Mouse (Mus musculus): ENCODE measurements around the gene Plxnb2. TPM values are rescaled to one million over a fixed set of nuclear protein-coding genes. Genes with fewer than 3 reads are reported as not detected.
A peak's percentile ranks its signal among the peaks of the same experiment; 100 is the strongest.

Gene Plxnb2
- polyA plus RNA-seq (2015; fragmentation: Nextera tagmentation; extraction: Ambion mirVana), result 84.6 and 99.0 TPM in 2 replicates

- peaks cover 62% of the 10 kb centered on the region for H3K4me1 ChIP-seq
- peak within 1 kb of the TSS; percentile 82 for H3K4me3 ChIP-seq
- under 1% methylated on average over 67 of the region's 72 CpGs for WGBS
- H3K4me2 ChIP-seq, result peak within 1 kb of the TSS; percentile 92
- no peaks in the 10 kb centered on the region for H3K9me3 ChIP-seq
- peak within 1 kb of the TSS; percentile 95 for H3K27ac ChIP-seq (replicated peaks)
- H3K27me3 ChIP-seq (replicated peaks), result no peaks in the 10 kb centered on the region
- peaks cover 4% of the 10 kb centered on the region; the same call in 1 of the 2 replicates for H3K36me3 ChIP-seq
- H3K9ac ChIP-seq, result peak within 1 kb of the TSS; percentile 96
- ATAC-seq (ENCODE audit: extremely low read depth, insufficient number of reproducible peaks, low FRiP score, low TSS enrichment), result peak; percentile 79
These were observed at the start of gene Plxnb2 for GRCm38 (mm10) chr15:89180571-89181229. Gene Plxnb2, minus strand, starts transcription at chr15:89180788.

- H3K4me2 ChIP-seq, result no peak overlapping the region
- WGBS, result 43% methylated on average over 2 of the region's 2 CpGs
- peak overlapping the region; percentile 46 for H3K27ac ChIP-seq (replicated peaks)
- H3K9ac ChIP-seq, result 0 out of 2 replicates have a peak overlapping the region, but pooled peaks have one; percentile 21
- no peaks in the 10 kb centered on the region for H3K27me3 ChIP-seq (replicated peaks)
- H3K36me3 ChIP-seq, result peaks cover 15% of the 10 kb centered on the region
- no peaks in the 10 kb centered on the region; the same call in 1 of the 2 replicates for H3K9me3 ChIP-seq
- H3K4me3 ChIP-seq, result no peak overlapping the region
- ATAC-seq (ENCODE audit: extremely low read depth, insufficient number of reproducible peaks, low FRiP score, low TSS enrichment), result no peak
- peaks cover 39% of the 10 kb centered on the region for H3K4me1 ChIP-seq
These were observed 35.1 kb upstream of the Plxnb2 start for GRCm38 (mm10) chr15:89215611-89216233.

GRCm38 (mm10) chr15:89214953-89215352 lies 34.4 kb upstream of the Plxnb2 start:
- Histone ChIP-seq H3K9me3 (no peaks in the 10 kb centered on the region; the same call in 1 of the 2 replicates), H3K4me2 (no peak overlapping the region), H3K9ac (no peak overlapping the region), H3K27ac (replicated peaks) (peak overlapping the region; percentile 46; the same call in 1 of the 2 replicates), H3K4me1 (peaks cover 44% of the 10 kb centered on the region), H3K36me3 (peaks cover 15% of the 10 kb centered on the region), H3K27me3 (replicated peaks) (no peaks in the 10 kb centered on the region), H3K4me3 (no peak overlapping the region)
- 89% methylated on average over 3 of the region's 3 CpGs for WGBS
- ATAC-seq (ENCODE audit: extremely low read depth, insufficient number of reproducible peaks, low FRiP score, low TSS enrichment), result no peak

GRCm38 (mm10) chr15:89213517-89213916 lies 32.9 kb upstream of the Plxnb2 start:
- H3K27ac ChIP-seq (replicated peaks), result no peak overlapping the region
- no peaks in the 10 kb centered on the region; the same call in 1 of the 2 replicates for H3K9me3 ChIP-seq
- H3K27me3 ChIP-seq (replicated peaks), result no peaks in the 10 kb centered on the region
- H3K4me1 ChIP-seq, result peaks cover 46% of the 10 kb centered on the region
- no peak overlapping the region; the same call in 1 of the 2 replicates for H3K9ac ChIP-seq
- no peak for ATAC-seq (ENCODE audit: extremely low read depth, insufficient number of reproducible peaks, low FRiP score, low TSS enrichment)
- H3K4me2 ChIP-seq, result peak overlapping the region; percentile 17; the same call in 1 of the 2 replicates
- H3K4me3 ChIP-seq, result no peak overlapping the region
- peaks cover 15% of the 10 kb centered on the region for H3K36me3 ChIP-seq
- WGBS, result 60% methylated on average over 3 of the region's 3 CpGs

- no peaks in the 10 kb centered on the region; the same call in 1 of the 2 replicates for H3K9me3 ChIP-seq
- peak overlapping the region; percentile 96 for H3K9ac ChIP-seq
- 61% methylated on average over 6 of the region's 6 CpGs for WGBS
- peaks cover 15% of the 10 kb centered on the region for H3K36me3 ChIP-seq
- no peak for ATAC-seq (ENCODE audit: extremely low read depth, insufficient number of reproducible peaks, low FRiP score, low TSS enrichment)
- H3K4me2 ChIP-seq, result peak overlapping the region; percentile 85
- H3K4me3 ChIP-seq, result peak overlapping the region; percentile 95
- peaks cover 46% of the 10 kb centered on the region for H3K4me1 ChIP-seq
- no peaks in the 10 kb centered on the region for H3K27me3 ChIP-seq (replicated peaks)
- H3K27ac ChIP-seq (replicated peaks), result 0 out of 2 replicates have a peak overlapping the region, but pooled peaks have one; percentile 91
These were observed 31.9 kb upstream of the Plxnb2 start for GRCm38 (mm10) chr15:89212495-89212894.

GRCm38 (mm10) chr15:89211716-89212461 lies 31.3 kb upstream of the Plxnb2 start:
- Histone ChIP-seq H3K9ac (peak overlapping the region; percentile 96), H3K27me3 (replicated peaks) (no peaks in the 10 kb centered on the region), H3K4me2 (peak overlapping the region; percentile 85), H3K36me3 (peaks cover 13% of the 10 kb centered on the region), H3K4me3 (peak overlapping the region; percentile 95), H3K9me3 (no peaks in the 10 kb centered on the region; the same call in 1 of the 2 replicates), H3K4me1 (peaks cover 46% of the 10 kb centered on the region), H3K27ac (replicated peaks) (peak overlapping the region; percentile 91)
- under 1% methylated on average over 34 of the region's 35 CpGs for WGBS
- peak; percentile 6; the same call in 1 of the 2 replicates for ATAC-seq (ENCODE audit: extremely low read depth, insufficient number of reproducible peaks, low FRiP score, low TSS enrichment)

- Histone ChIP-seq H3K27me3 (replicated peaks) (no peaks in the 10 kb centered on the region), H3K9ac (peak within 1 kb of the TSS; percentile 96), H3K36me3 (peaks cover 5% of the 10 kb centered on the region), H3K4me3 (peak within 1 kb of the TSS; percentile 95), H3K27ac (replicated peaks) (peak within 1 kb of the TSS; percentile 91), H3K4me2 (peak within 1 kb of the TSS; percentile 85), H3K9me3 (no peaks in the 10 kb centered on the region), H3K4me1 (peaks cover 46% of the 10 kb centered on the region)
- ATAC-seq (ENCODE audit: extremely low read depth, insufficient number of reproducible peaks, low FRiP score, low TSS enrichment), result peak; percentile 81
- WGBS, result 2% methylated on average over 59 of the region's 73 CpGs
These were observed 30.5 kb upstream of the Plxnb2 start, which contains the start of gene Ppp6r2 for GRCm38 (mm10) chr15:89210915-89211715. Gene Ppp6r2, plus strand, starts transcription at chr15:89211553.

GRCm38 (mm10) chr15:89209886-89210761 lies 29.5 kb upstream of the Plxnb2 start:
- Histone ChIP-seq H3K9ac (peak overlapping the region; percentile 82), H3K4me1 (peaks cover 37% of the 10 kb centered on the region), H3K4me2 (peak overlapping the region; percentile 85), H3K27ac (replicated peaks) (peak overlapping the region; percentile 91), H3K27me3 (replicated peaks) (no peaks in the 10 kb centered on the region), H3K9me3 (no peaks in the 10 kb centered on the region), H3K36me3 (no peaks in the 10 kb centered on the region), H3K4me3 (peak overlapping the region; percentile 95)
- WGBS, result 16% methylated on average over 22 of the region's 22 CpGs
- 0 out of 2 replicates have a peak, but pooled peaks have one; percentile 15 for ATAC-seq (ENCODE audit: extremely low read depth, insufficient number of reproducible peaks, low FRiP score, low TSS enrichment)

- 86% methylated on average over 4 of the region's 4 CpGs for WGBS
- Histone ChIP-seq H3K9me3 (peaks cover 12% of the 10 kb centered on the region), H3K27ac (replicated peaks) (no peak overlapping the region), H3K4me2 (no peak overlapping the region), H3K4me3 (no peak overlapping the region), H3K4me1 (peaks cover 13% of the 10 kb centered on the region), H3K36me3 (no peaks in the 10 kb centered on the region), H3K9ac (no peak overlapping the region), H3K27me3 (replicated peaks) (no peaks in the 10 kb centered on the region)
- ATAC-seq (ENCODE audit: extremely low read depth, insufficient number of reproducible peaks, low FRiP score, low TSS enrichment), result no peak
These were observed 26.9 kb upstream of the Plxnb2 start for GRCm38 (mm10) chr15:89207457-89207856.

GRCm38 (mm10) chr15:89197056-89197455 lies 16.5 kb upstream of the Plxnb2 start:
- no peak for ATAC-seq (ENCODE audit: extremely low read depth, insufficient number of reproducible peaks, low FRiP score, low TSS enrichment)
- peaks cover 19% of the 10 kb centered on the region for H3K4me1 ChIP-seq
- 67% methylated on average over 15 of the region's 15 CpGs for WGBS
- H3K36me3 ChIP-seq, result 0 out of 2 replicates have a peak, but pooled peaks cover 2% of the 10 kb centered on the region
- peak overlapping the region; percentile 99 for H3K9ac ChIP-seq
- no peaks in the 10 kb centered on the region for H3K9me3 ChIP-seq
- H3K27ac ChIP-seq (replicated peaks), result peak overlapping the region; percentile 99
- peak overlapping the region; percentile 77 for H3K4me2 ChIP-seq
- peak overlapping the region; percentile 98 for H3K4me3 ChIP-seq
- no peaks in the 10 kb centered on the region for H3K27me3 ChIP-seq (replicated peaks)

All from heart, embryonic 13.5 days (tissue).